Mouse (Mus musculus): ENCODE results near the gene Gm12169. TPM values are rescaled to one million over a fixed set of nuclear protein-coding genes. Genes with fewer than 3 reads are reported as not detected.

The Gm12169 gene
- polyA plus RNA-seq, 1 experiment from 2014 or later = not detected

DNA sequence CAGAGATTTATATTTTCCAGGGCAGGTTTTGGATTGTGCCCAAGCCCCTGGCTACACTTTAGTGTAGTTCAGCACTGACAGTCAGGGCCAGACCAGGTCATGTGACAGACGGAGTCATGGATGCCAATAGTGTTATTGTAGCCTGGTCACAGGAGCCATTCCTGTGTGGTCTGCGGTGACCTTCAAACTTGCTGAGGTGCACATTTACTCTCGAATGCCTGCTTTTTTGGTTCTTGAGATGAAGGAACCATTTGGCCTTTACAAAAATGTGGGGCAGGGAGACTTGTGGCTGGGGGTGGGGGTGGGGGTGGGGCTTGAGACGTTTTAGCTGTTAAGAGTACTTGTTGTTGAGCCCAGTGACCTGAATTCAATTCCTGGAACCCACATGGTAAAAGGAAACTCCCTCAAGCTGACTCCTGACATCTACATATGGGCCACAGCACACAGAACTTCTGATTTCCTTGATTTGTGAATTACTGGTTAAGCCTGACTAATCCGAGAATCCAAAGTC is 54.8 kb downstream of the Gm12169 start:
- Histone ChIP-seq H3K9ac (ENCODE audit: low read length) (no peak overlapping the region), H3K4me2 (ENCODE audit: low read depth, low read length) (no peak overlapping the region), H3K4me3 (ENCODE audit: low read length) (no peak overlapping the region), H3K27me3 (ENCODE audit: control insufficient read depth, insufficient read depth, low read depth, low read length) (no peaks in the 10 kb centered on the region), H3K9me3 (ENCODE audit: control insufficient read depth, low read length) (no peaks in the 10 kb centered on the region), H3K27ac (ENCODE audit: low read length) (no peak overlapping the region), H3K4me1 (replicated peaks; ENCODE audit: control insufficient read depth, insufficient read depth, low read length) (no peaks in the 10 kb centered on the region), H3K36me3 (ENCODE audit: control insufficient read depth, insufficient read depth, low read length) (no peaks in the 10 kb centered on the region)
- WGBS = 44% methylated on average over 5 of the region's 5 CpGs
- ATAC-seq (ENCODE audit: low read depth) = no peak

DNA sequence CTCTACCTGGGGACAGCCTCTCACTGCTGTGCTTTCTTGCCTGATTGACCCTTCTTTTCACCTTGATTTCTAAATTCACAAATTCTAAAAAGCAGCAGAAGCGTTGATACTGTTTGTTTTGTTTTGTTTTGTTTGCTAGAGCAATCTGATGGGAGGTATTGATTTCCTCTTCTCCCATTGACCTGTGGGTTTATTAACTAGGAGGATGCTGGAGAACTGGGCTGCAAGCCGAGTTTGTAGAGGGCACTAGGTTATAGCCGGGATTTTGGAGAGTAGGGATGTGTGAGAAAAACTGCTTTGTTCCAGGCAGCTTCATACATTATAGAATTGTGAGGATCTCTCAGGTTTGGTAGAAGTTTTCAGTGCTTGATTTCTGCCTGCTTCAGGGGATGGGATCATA is 56.4 kb downstream of the Gm12169 start:
- Histone ChIP-seq H3K4me3 (ENCODE audit: low read length) (no peak overlapping the region), H3K36me3 (ENCODE audit: control insufficient read depth, insufficient read depth, low read length) (no peaks in the 10 kb centered on the region), H3K4me1 (replicated peaks; ENCODE audit: control insufficient read depth, insufficient read depth, low read length) (no peaks in the 10 kb centered on the region), H3K27ac (ENCODE audit: low read length) (no peak overlapping the region), H3K9me3 (ENCODE audit: control insufficient read depth, low read length) (no peaks in the 10 kb centered on the region), H3K27me3 (ENCODE audit: control insufficient read depth, insufficient read depth, low read depth, low read length) (no peaks in the 10 kb centered on the region), H3K9ac (ENCODE audit: low read length) (no peak overlapping the region), H3K4me2 (ENCODE audit: low read depth, low read length) (no peak overlapping the region)
- no peak for ATAC-seq (ENCODE audit: low read depth)
- 66% methylated on average over 3 of the region's 3 CpGs for WGBS

DNA sequence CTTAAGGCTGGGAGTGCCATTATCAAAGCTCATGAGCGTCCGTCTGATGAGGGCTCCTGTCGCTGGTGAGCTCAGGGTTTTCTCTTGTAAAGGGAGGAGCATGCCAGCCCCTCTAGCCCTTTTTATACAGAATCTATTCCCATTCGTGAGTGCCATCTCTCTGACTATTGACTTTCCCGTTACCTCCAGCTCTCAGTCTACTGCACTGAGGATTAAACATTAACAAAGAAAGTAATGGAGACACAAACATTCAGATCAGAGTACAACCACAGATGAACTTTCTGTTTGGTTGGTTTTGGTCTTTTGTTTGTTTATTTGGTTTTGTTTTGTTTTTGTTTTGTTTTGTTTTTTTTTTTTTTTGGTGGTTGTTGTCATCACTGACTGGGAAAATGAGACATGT is 58.7 kb downstream of the Gm12169 start:
- H3K4me2 ChIP-seq (ENCODE audit: low read depth, low read length) = no peak overlapping the region
- no peak for ATAC-seq (ENCODE audit: low read depth)
- no peaks in the 10 kb centered on the region for H3K9me3 ChIP-seq (ENCODE audit: control insufficient read depth, low read length)
- no peak overlapping the region for H3K9ac ChIP-seq (ENCODE audit: low read length)
- H3K27me3 ChIP-seq (ENCODE audit: control insufficient read depth, insufficient read depth, low read depth, low read length) = no peaks in the 10 kb centered on the region
- H3K36me3 ChIP-seq (ENCODE audit: control insufficient read depth, insufficient read depth, low read length) = no peaks in the 10 kb centered on the region
- 68% methylated on average over 5 of the region's 5 CpGs for WGBS
- no peaks in the 10 kb centered on the region for H3K4me1 ChIP-seq (replicated peaks; ENCODE audit: control insufficient read depth, insufficient read depth, low read length)
- no peak overlapping the region for H3K4me3 ChIP-seq (ENCODE audit: low read length)
- H3K27ac ChIP-seq (ENCODE audit: low read length) = no peak overlapping the region

Other genes with a start within 250 kb of the Gm12169 start
- gene Cyfip2, start 211.4 kb upstream of the Gm12169 start, polyA plus RNA-seq (2015; fragmentation: Nextera tagmentation; extraction: Ambion mirVana) = 8.6 and 9.9 TPM in 2 replicates
- gene Itk, start 134.7 kb upstream of the Gm12169 start, polyA plus RNA-seq (2015; fragmentation: Nextera tagmentation; extraction: Ambion mirVana) = 0.33 and 0.82 TPM in 2 replicates
- not detected in 2 replicates for gene Fam71b, start 127.7 kb upstream of the Gm12169 start, polyA plus RNA-seq (2015; fragmentation: Nextera tagmentation; extraction: Ambion mirVana)
- 62.3 and 65.6 TPM in 2 replicates for gene Med7, start 87.3 kb upstream of the Gm12169 start, polyA plus RNA-seq (2015; fragmentation: Nextera tagmentation; extraction: Ambion mirVana)
- 0.09 and 0.20 TPM in 2 replicates for gene Havcr2, start 69.3 kb upstream of the Gm12169 start, polyA plus RNA-seq (2015; fragmentation: Nextera tagmentation; extraction: Ambion mirVana)
- gene BC053393, start 47.3 kb downstream of the Gm12169 start, polyA plus RNA-seq (2015; fragmentation: Nextera tagmentation; extraction: Ambion mirVana) = not detected in 2 replicates
- gene Dppa1, start 105.0 kb downstream of the Gm12169 start, polyA plus RNA-seq (2015; fragmentation: Nextera tagmentation; extraction: Ambion mirVana) = not detected in 2 replicates
- gene Timd2, start 182.8 kb downstream of the Gm12169 start, polyA plus RNA-seq (2015; fragmentation: Nextera tagmentation; extraction: Ambion mirVana) = 0.93 TPM in 1 of 2 replicates, not detected in the other
- 2.1 and 2.5 TPM in 2 replicates for gene Havcr1, start 210.9 kb downstream of the Gm12169 start, polyA plus RNA-seq (2015; fragmentation: Nextera tagmentation; extraction: Ambion mirVana)